Mouse (Mus musculus): ENCODE data around the gene Ppp1r12b.

- TF ChIP-seq CTCF (IDR thresholded peaks at IDR 0.05) (no peak), EP300 (IDR thresholded peaks at IDR 0.05) (no peak)
These were observed 192.5 kb downstream of the Ppp1r12b start for GRCm38 (mm10) chr1:134763250-134763649.
